Mouse (Mus musculus): Measurements from ENCODE around the gene Creld1.

GRCm38 (mm10) chr6:113472061-113472460 lies 11.0 kb upstream of the Creld1 start:
- TF ChIP-seq CTCF (conservative IDR thresholded peaks at IDR 0.05; ENCODE audit: low read length) (no peak), POU5F1 (IDR thresholded peaks at IDR 0.05; ENCODE audit: borderline replicate concordance, low read length) (no peak)

Data from E14TG2a.4 (cell line).